Mouse (Mus musculus): ENCODE data around the gene Olfr1233. TPM values are rescaled to one million over a fixed set of nuclear protein-coding genes. Genes with fewer than 3 reads are reported as not detected.

Gene Olfr1233
- not detected in 2 replicates for total RNA-seq (2014; rRNA removed)
- polyA plus RNA-seq (2015; fragmentation: Nextera tagmentation; extraction: Ambion mirVana), result not detected in 2 replicates

- Histone ChIP-seq H3K4me3 (ENCODE audit: low read depth, low read length) (no peak within 1 kb of the TSS), H3K4me2 (ENCODE audit: low read depth, low read length, poor library complexity, severe bottlenecking) (no peak within 1 kb of the TSS), H3K9me3 (ENCODE audit: low read length) (no peaks in the 10 kb centered on the region), H3K36me3 (ENCODE audit: insufficient read depth, low read length) (no peaks in the 10 kb centered on the region), H3K27me3 (ENCODE audit: insufficient read depth, low read length) (no peaks in the 10 kb centered on the region), H3K9ac (replicated peaks; ENCODE audit: low read length, poor library complexity, severe bottlenecking) (no peak within 1 kb of the TSS), H3K4me1 (ENCODE audit: insufficient read depth, low read length) (no peaks in the 10 kb centered on the region), H3K27ac (ENCODE audit: low read depth, low read length) (no peak within 1 kb of the TSS)
- DNase-seq (ENCODE audit: low spot score) (no peak), ATAC-seq (ENCODE audit: low FRiP score) (no peak)
- no peak for TF ChIP-seq CTCF (IDR thresholded peaks at IDR 0.05)
Observed at GRCm38 (mm10) chr2:89342298-89342697, at the start of gene Olfr1233. Gene Olfr1233, minus strand, starts transcription at chr2:89342398.

GRCm38 (mm10) chr2:89364765-89365164 is 22.6 kb upstream of the Olfr1233 start, which contains the start of gene Olfr1234:
Gene Olfr1234, minus strand, starts transcription at chr2:89364865.
- Histone ChIP-seq H3K36me3 (ENCODE audit: insufficient read depth, low read length) (no peaks in the 10 kb centered on the region), H3K4me2 (ENCODE audit: low read depth, low read length, poor library complexity, severe bottlenecking) (no peak within 1 kb of the TSS), H3K27me3 (ENCODE audit: insufficient read depth, low read length) (no peaks in the 10 kb centered on the region), H3K4me3 (ENCODE audit: low read depth, low read length) (no peak within 1 kb of the TSS), H3K9me3 (ENCODE audit: low read length) (no peaks in the 10 kb centered on the region), H3K27ac (ENCODE audit: low read depth, low read length) (no peak within 1 kb of the TSS), H3K4me1 (ENCODE audit: insufficient read depth, low read length) (no peaks in the 10 kb centered on the region), H3K9ac (replicated peaks; ENCODE audit: low read length, poor library complexity, severe bottlenecking) (no peak within 1 kb of the TSS)
- TF ChIP-seq CTCF (IDR thresholded peaks at IDR 0.05), result no peak
- no peak for DNase-seq (ENCODE audit: low spot score)
- ATAC-seq (ENCODE audit: low FRiP score), result no peak
- 88% methylated on average over 4 of the region's 4 CpGs for WGBS

GRCm38 (mm10) chr2:89329575-89329974 is 12.6 kb downstream of the Olfr1233 start, which contains the start of gene Olfr1232:
Gene Olfr1232, minus strand, starts transcription at chr2:89329675.
- ATAC-seq (ENCODE audit: low FRiP score), result no peak
- Histone ChIP-seq H3K4me2 (ENCODE audit: low read depth, low read length, poor library complexity, severe bottlenecking) (no peak within 1 kb of the TSS), H3K9me3 (ENCODE audit: low read length) (no peaks in the 10 kb centered on the region), H3K4me3 (ENCODE audit: low read depth, low read length) (no peak within 1 kb of the TSS), H3K9ac (replicated peaks; ENCODE audit: low read length, poor library complexity, severe bottlenecking) (no peak within 1 kb of the TSS), H3K27ac (ENCODE audit: low read depth, low read length) (no peak within 1 kb of the TSS), H3K36me3 (ENCODE audit: insufficient read depth, low read length) (no peaks in the 10 kb centered on the region), H3K4me1 (ENCODE audit: insufficient read depth, low read length) (no peaks in the 10 kb centered on the region), H3K27me3 (ENCODE audit: insufficient read depth, low read length) (no peaks in the 10 kb centered on the region)
- TF ChIP-seq CTCF (IDR thresholded peaks at IDR 0.05), result no peak
- no peak for DNase-seq (ENCODE audit: low spot score)

- 66% methylated on average over 2 of the region's 2 CpGs for WGBS
- Histone ChIP-seq H3K9ac (replicated peaks; ENCODE audit: low read length, poor library complexity, severe bottlenecking) (no peak within 1 kb of the TSS), H3K36me3 (ENCODE audit: insufficient read depth, low read length) (no peaks in the 10 kb centered on the region), H3K27me3 (ENCODE audit: insufficient read depth, low read length) (no peaks in the 10 kb centered on the region), H3K9me3 (ENCODE audit: low read length) (no peaks in the 10 kb centered on the region), H3K27ac (ENCODE audit: low read depth, low read length) (no peak within 1 kb of the TSS), H3K4me3 (ENCODE audit: low read depth, low read length) (no peak within 1 kb of the TSS), H3K4me2 (ENCODE audit: low read depth, low read length, poor library complexity, severe bottlenecking) (no peak within 1 kb of the TSS), H3K4me1 (ENCODE audit: insufficient read depth, low read length) (no peaks in the 10 kb centered on the region)
- no peak for ATAC-seq (ENCODE audit: low FRiP score)
- no peak for TF ChIP-seq CTCF (IDR thresholded peaks at IDR 0.05)
- peak; percentile 2 for DNase-seq (ENCODE audit: low spot score)
Observed at GRCm38 (mm10) chr2:89306974-89307373, 35.2 kb downstream of the Olfr1233 start, which contains the start of gene Olfr1231. Gene Olfr1231, minus strand, starts transcription at chr2:89307074.

- 92% methylated on average over 1 of the region's 1 CpGs for WGBS
- DNase-seq (ENCODE audit: low spot score), result no peak
- Histone ChIP-seq H3K36me3 (ENCODE audit: insufficient read depth, low read length) (no peaks in the 10 kb centered on the region), H3K27ac (ENCODE audit: low read depth, low read length) (no peak within 1 kb of the TSS), H3K4me1 (ENCODE audit: insufficient read depth, low read length) (no peaks in the 10 kb centered on the region), H3K4me3 (ENCODE audit: low read depth, low read length) (no peak within 1 kb of the TSS), H3K4me2 (ENCODE audit: low read depth, low read length, poor library complexity, severe bottlenecking) (no peak within 1 kb of the TSS), H3K27me3 (ENCODE audit: insufficient read depth, low read length) (no peaks in the 10 kb centered on the region), H3K9me3 (ENCODE audit: low read length) (no peaks in the 10 kb centered on the region), H3K9ac (replicated peaks; ENCODE audit: low read length, poor library complexity, severe bottlenecking) (no peak within 1 kb of the TSS)
- ATAC-seq (ENCODE audit: low FRiP score), result no peak
- no peak for TF ChIP-seq CTCF (IDR thresholded peaks at IDR 0.05)
Observed at GRCm38 (mm10) chr2:89297168-89297567, 45.0 kb downstream of the Olfr1233 start, which contains the start of gene Olfr1230. Gene Olfr1230, minus strand, starts transcription at chr2:89297268.

- no peak for TF ChIP-seq CTCF (IDR thresholded peaks at IDR 0.05)
- Histone ChIP-seq H3K9ac (replicated peaks; ENCODE audit: low read length, poor library complexity, severe bottlenecking) (no peak within 1 kb of the TSS), H3K36me3 (ENCODE audit: insufficient read depth, low read length) (no peaks in the 10 kb centered on the region), H3K4me2 (ENCODE audit: low read depth, low read length, poor library complexity, severe bottlenecking) (no peak within 1 kb of the TSS), H3K4me3 (ENCODE audit: low read depth, low read length) (no peak within 1 kb of the TSS), H3K27me3 (ENCODE audit: insufficient read depth, low read length) (no peaks in the 10 kb centered on the region), H3K27ac (ENCODE audit: low read depth, low read length) (no peak within 1 kb of the TSS), H3K9me3 (ENCODE audit: low read length) (no peaks in the 10 kb centered on the region), H3K4me1 (ENCODE audit: insufficient read depth, low read length) (no peaks in the 10 kb centered on the region)
- no peak for DNase-seq (ENCODE audit: low spot score)
- no peak for ATAC-seq (ENCODE audit: low FRiP score)
- WGBS, result 72% methylated on average over 2 of the region's 2 CpGs
Observed at GRCm38 (mm10) chr2:89287914-89288313, 54.3 kb downstream of the Olfr1233 start, which contains the start of gene Olfr1229. Gene Olfr1229, minus strand, starts transcription at chr2:89288014.

Other genes starting within 250 kb of the Olfr1233 start
- gene Olfr1220, start 235.6 kb downstream of the Olfr1233 start, total RNA-seq (2014; rRNA removed), result not detected in 2 replicates
- gene Olfr1220, start 235.6 kb downstream of the Olfr1233 start, polyA plus RNA-seq (2015; fragmentation: Nextera tagmentation; extraction: Ambion mirVana), result not detected in 2 replicates
- not detected in 2 replicates for gene Olfr1221, start 225.1 kb downstream of the Olfr1233 start, total RNA-seq (2014; rRNA removed)
- not detected in 2 replicates for gene Olfr1221, start 225.1 kb downstream of the Olfr1233 start, polyA plus RNA-seq (2015; fragmentation: Nextera tagmentation; extraction: Ambion mirVana)
- gene Olfr1222, start 209.3 kb downstream of the Olfr1233 start, total RNA-seq (2014; rRNA removed), result not detected in 2 replicates
- gene Olfr1222, start 209.3 kb downstream of the Olfr1233 start, polyA plus RNA-seq (2015; fragmentation: Nextera tagmentation; extraction: Ambion mirVana), result not detected in 2 replicates
- gene Olfr1223, start 190.8 kb downstream of the Olfr1233 start, total RNA-seq (2014; rRNA removed), result not detected in 2 replicates
- not detected in 2 replicates for gene Olfr1223, start 190.8 kb downstream of the Olfr1233 start, polyA plus RNA-seq (2015; fragmentation: Nextera tagmentation; extraction: Ambion mirVana)
- gene Olfr1224-ps1, start 178.3 kb downstream of the Olfr1233 start, total RNA-seq (2014; rRNA removed), result not detected in 2 replicates
- gene Olfr1224-ps1, start 178.3 kb downstream of the Olfr1233 start, polyA plus RNA-seq (2015; fragmentation: Nextera tagmentation; extraction: Ambion mirVana), result not detected in 2 replicates
- gene Olfr1225, start 167.7 kb downstream of the Olfr1233 start, total RNA-seq (2014; rRNA removed), result not detected in 2 replicates
- gene Olfr1225, start 167.7 kb downstream of the Olfr1233 start, polyA plus RNA-seq (2015; fragmentation: Nextera tagmentation; extraction: Ambion mirVana), result not detected in 2 replicates
- gene Olfr1226, start 142.3 kb downstream of the Olfr1233 start, total RNA-seq (2014; rRNA removed), result not detected in 2 replicates
- gene Olfr1226, start 142.3 kb downstream of the Olfr1233 start, polyA plus RNA-seq (2015; fragmentation: Nextera tagmentation; extraction: Ambion mirVana), result not detected in 2 replicates
- not detected in 2 replicates for gene Olfr1228, start 88.3 kb downstream of the Olfr1233 start, total RNA-seq (2014; rRNA removed)
- gene Olfr1228, start 88.3 kb downstream of the Olfr1233 start, polyA plus RNA-seq (2015; fragmentation: Nextera tagmentation; extraction: Ambion mirVana), result not detected in 2 replicates
- not detected in 2 replicates for gene Olfr1229, start 54.4 kb downstream of the Olfr1233 start, total RNA-seq (2014; rRNA removed)
- not detected in 2 replicates for gene Olfr1229, start 54.4 kb downstream of the Olfr1233 start, polyA plus RNA-seq (2015; fragmentation: Nextera tagmentation; extraction: Ambion mirVana)
- not detected in 2 replicates for gene Olfr1230, start 45.1 kb downstream of the Olfr1233 start, total RNA-seq (2014; rRNA removed)
- gene Olfr1230, start 45.1 kb downstream of the Olfr1233 start, polyA plus RNA-seq (2015; fragmentation: Nextera tagmentation; extraction: Ambion mirVana), result not detected in 2 replicates
- not detected in 2 replicates for gene Olfr1231, start 35.3 kb downstream of the Olfr1233 start, total RNA-seq (2014; rRNA removed)
- gene Olfr1231, start 35.3 kb downstream of the Olfr1233 start, polyA plus RNA-seq (2015; fragmentation: Nextera tagmentation; extraction: Ambion mirVana), result not detected in 2 replicates
- not detected in 2 replicates for gene Olfr1232, start 12.7 kb downstream of the Olfr1233 start, total RNA-seq (2014; rRNA removed)
- not detected in 2 replicates for gene Olfr1232, start 12.7 kb downstream of the Olfr1233 start, polyA plus RNA-seq (2015; fragmentation: Nextera tagmentation; extraction: Ambion mirVana)
- gene Olfr1234, start 22.5 kb upstream of the Olfr1233 start, total RNA-seq (2014; rRNA removed), result not detected in 2 replicates
- gene Olfr1234, start 22.5 kb upstream of the Olfr1233 start, polyA plus RNA-seq (2015; fragmentation: Nextera tagmentation; extraction: Ambion mirVana), result not detected in 2 replicates
- gene Olfr1238, start 67.3 kb upstream of the Olfr1233 start, total RNA-seq (2014; rRNA removed), result not detected in 2 replicates
- not detected in 2 replicates for gene Olfr1238, start 67.3 kb upstream of the Olfr1233 start, polyA plus RNA-seq (2015; fragmentation: Nextera tagmentation; extraction: Ambion mirVana)
- gene Olfr1239, start 78.0 kb upstream of the Olfr1233 start, total RNA-seq (2014; rRNA removed), result not detected in 2 replicates
- not detected in 2 replicates for gene Olfr1239, start 78.0 kb upstream of the Olfr1233 start, polyA plus RNA-seq (2015; fragmentation: Nextera tagmentation; extraction: Ambion mirVana)
- not detected in 2 replicates for gene Olfr1240, start 100.6 kb upstream of the Olfr1233 start, total RNA-seq (2014; rRNA removed)
- not detected in 2 replicates for gene Olfr1240, start 100.6 kb upstream of the Olfr1233 start, polyA plus RNA-seq (2015; fragmentation: Nextera tagmentation; extraction: Ambion mirVana)
- not detected in 2 replicates for gene Olfr1241, start 144.7 kb upstream of the Olfr1233 start, total RNA-seq (2014; rRNA removed)
- not detected in 2 replicates for gene Olfr1241, start 144.7 kb upstream of the Olfr1233 start, polyA plus RNA-seq (2015; fragmentation: Nextera tagmentation; extraction: Ambion mirVana)
- not detected in 2 replicates for gene Olfr1242, start 155.9 kb upstream of the Olfr1233 start, total RNA-seq (2014; rRNA removed)
- not detected in 2 replicates for gene Olfr1242, start 155.9 kb upstream of the Olfr1233 start, polyA plus RNA-seq (2015; fragmentation: Nextera tagmentation; extraction: Ambion mirVana)
- not detected in 2 replicates for gene Olfr1243, start 189.1 kb upstream of the Olfr1233 start, total RNA-seq (2014; rRNA removed)
- not detected in 2 replicates for gene Olfr1243, start 189.1 kb upstream of the Olfr1233 start, polyA plus RNA-seq (2015; fragmentation: Nextera tagmentation; extraction: Ambion mirVana)
- not detected in 2 replicates for gene Olfr1245, start 236.0 kb upstream of the Olfr1233 start, total RNA-seq (2014; rRNA removed)
- not detected in 2 replicates for gene Olfr1245, start 236.0 kb upstream of the Olfr1233 start, polyA plus RNA-seq (2015; fragmentation: Nextera tagmentation; extraction: Ambion mirVana)

Data from midbrain, postnatal 0 days (tissue).